Comparison of ENCODE assay signal across 8 mouse cellular contexts in genomic region chr15:79747998-79748397, GRCm38 (mm10). TPM values are rescaled to one million over a fixed set of nuclear protein-coding genes. Genes with fewer than 3 reads are reported as not detected.
DNase-seq lines count a peak whose midpoint lies in the region; ATAC-seq and TF ChIP-seq lines count a peak whose summit lies in the region.

No protein-coding gene starts in this region.

- 85% methylated on average over 11 of the region's 11 CpGs for WGBS in heart, adult 2 months
- WGBS in limb, embryonic 15.5 days = 66% methylated on average over 11 of the region's 11 CpGs

- H3K9me3 ChIP-seq in limb, embryonic 15.5 days = no peaks in the 10 kb centered on the region

- no peaks in the 10 kb centered on the region for H3K27me3 ChIP-seq in heart, adult 2 months (ENCODE audit: control insufficient read depth, insufficient read depth, low read length)
- H3K27me3 ChIP-seq in limb, embryonic 15.5 days = no peaks in the 10 kb centered on the region

- H3K4me1 ChIP-seq in heart, adult 2 months (ENCODE audit: control insufficient read depth, insufficient read depth, low read length) = no peaks in the 10 kb centered on the region
- peaks cover 17% of the 10 kb centered on the region for H3K4me1 ChIP-seq in limb, embryonic 15.5 days

- H3K27ac ChIP-seq in heart, adult 2 months = no peak overlapping the region
- no peak overlapping the region for H3K27ac ChIP-seq in limb, embryonic 15.5 days

- no peak overlapping the region for H3K4me2 ChIP-seq in limb, embryonic 15.5 days

- no peak for TF ChIP-seq POLR2A in heart, adult 2 months (IDR thresholded peaks at IDR 0.05; ENCODE audit: insufficient read depth, low read depth, low read length)
- TF ChIP-seq POLR2A in brain, embryonic 14.5 days (IDR thresholded peaks at IDR 0.05; ENCODE audit: borderline replicate concordance, extremely low read depth, insufficient read depth, insufficient read length, poor library complexity, severe bottlenecking) = no peak

- no peak for DNase-seq in heart, adult 2 months
- no peak for DNase-seq in heart, adult 18-20 months
- DNase-seq in 3T3-L1 (ENCODE audit: low read depth, low spot score) = peak; percentile 42
- peak; percentile 49 for DNase-seq in brain, embryonic 14.5 days (ENCODE audit: low read depth)
- peak; percentile 42 for DNase-seq in thymus, postnatal 0 days (ENCODE audit: low spot score)
- no peak for DNase-seq in urinary bladder, postnatal 36 days (ENCODE audit: low spot score in 2 of 2)
- DNase-seq in adrenal gland, postnatal 4 days (ENCODE audit: low spot score in 2 of 2) = no peak

- no peaks in the 10 kb centered on the region for H3K36me3 ChIP-seq in heart, adult 2 months (ENCODE audit: control insufficient read depth, insufficient read depth, low read length)
- H3K36me3 ChIP-seq in limb, embryonic 15.5 days = no peaks in the 10 kb centered on the region

- no peaks in the 10 kb centered on the region for H3K79me2 ChIP-seq in heart, adult 2 months (replicated peaks; ENCODE audit: control insufficient read depth, insufficient read depth, low read length)

- 0 out of 2 replicates have a peak, but pooled peaks have one; percentile 41 for ATAC-seq in limb, embryonic 15.5 days (ENCODE audit: insufficient number of reproducible peaks, low FRiP score, low TSS enrichment, low read depth)

- TF ChIP-seq EP300 in heart, adult 2 months (IDR thresholded peaks at IDR 0.05; ENCODE audit: insufficient read depth, low read depth, low read length) = no peak

- peak; percentile 64 for TF ChIP-seq CTCF in heart, adult 2 months (IDR thresholded peaks at IDR 0.05)
- peak; percentile 62; the same call in 1 of the 2 replicates for TF ChIP-seq CTCF in brain, embryonic 14.5 days (IDR thresholded peaks at IDR 0.05; ENCODE audit: borderline replicate concordance, extremely low read depth, insufficient read depth, insufficient read length)

- no peak overlapping the region for H3K9ac ChIP-seq in heart, adult 2 months (ENCODE audit: low read depth, low read length)
- H3K9ac ChIP-seq in limb, embryonic 15.5 days = no peak overlapping the region

- intact Hi-C loops in heart, adult 2 months (cut with DNase I) = loop anchor here (10.0 kb wide), 1 partner anchor 327 kb away; no protein-coding TSS in a partner anchor

- H3K4me3 ChIP-seq in heart, adult 2 months = no peak overlapping the region
- no peak overlapping the region for H3K4me3 ChIP-seq in limb, embryonic 15.5 days

RNA-seq across cellular contexts. Expression of gene Sun2, which starts 5.7 kb away (rescaled TPM):
- 10 to 100 TPM; 83.3 to 96.7 TPM for total RNA-seq in heart, adult 2 months (2021)
- polyA plus RNA-seq in heart, adult 2 months (2012; rRNA removed) = 57.9 and 69.2 TPM in 2 replicates
- total RNA-seq in heart, adult 18-20 months (2021) = 10 to 100 TPM; 79.1 to 89.1 TPM
- 46.5 and 47.9 TPM in 2 replicates for polyA plus RNA-seq in brain, embryonic 14.5 days (2012; rRNA removed)
- polyA plus RNA-seq in limb, embryonic 15.5 days (2015; fragmentation: Nextera tagmentation; extraction: Ambion mirVana) = 5.4 and 6.0 TPM in 2 replicates
- polyA plus RNA-seq in thymus, postnatal 0 days (2015; fragmentation: Nextera tagmentation; extraction: Ambion mirVana) = 12.4 and 18.4 TPM in 2 replicates
- 10 to 100 TPM; 53.3 to 56.7 TPM for total RNA-seq in adrenal gland, postnatal 4 days (2021)

RNA-seq across cellular contexts. Expression of gene Dnal4, which starts 29.7 kb away (rescaled TPM):
- total RNA-seq in heart, adult 2 months (2021) = 10 to 100 TPM; 19.3 to 21.7 TPM
- polyA plus RNA-seq in heart, adult 2 months (2012; rRNA removed) = 43.0 and 46.8 TPM in 2 replicates
- total RNA-seq in heart, adult 18-20 months (2021) = 10 to 100 TPM; 16.9 to 22.0 TPM
- polyA plus RNA-seq in brain, embryonic 14.5 days (2012; rRNA removed) = 77.6 and 110 TPM in 2 replicates
- polyA plus RNA-seq in limb, embryonic 15.5 days (2015; fragmentation: Nextera tagmentation; extraction: Ambion mirVana) = 67.1 and 70.2 TPM in 2 replicates
- polyA plus RNA-seq in thymus, postnatal 0 days (2015; fragmentation: Nextera tagmentation; extraction: Ambion mirVana) = 39.6 and 42.7 TPM in 2 replicates
- total RNA-seq in adrenal gland, postnatal 4 days (2021) = 10 to 100 TPM; 25.3 to 25.6 TPM

RNA-seq across cellular contexts. Expression of gene Nptxr, which starts 56.6 kb away (rescaled TPM):
- total RNA-seq in heart, adult 2 months (2021) = 1 to 10 TPM; 1.5 to 1.7 TPM
- polyA plus RNA-seq in heart, adult 2 months (2012; rRNA removed) = 1.3 and 1.6 TPM in 2 replicates
- 1 to 10 TPM; 1.4 to 1.5 TPM for total RNA-seq in heart, adult 18-20 months (2021)
- polyA plus RNA-seq in brain, embryonic 14.5 days (2012; rRNA removed) = 20.7 and 53.6 TPM in 2 replicates
- polyA plus RNA-seq in limb, embryonic 15.5 days (2015; fragmentation: Nextera tagmentation; extraction: Ambion mirVana) = 5.4 and 6.5 TPM in 2 replicates
- 2.0 and 2.3 TPM in 2 replicates for polyA plus RNA-seq in thymus, postnatal 0 days (2015; fragmentation: Nextera tagmentation; extraction: Ambion mirVana)
- total RNA-seq in adrenal gland, postnatal 4 days (2021) = 10 to 100 TPM; 17.2 to 17.3 TPM

RNA-seq across cellular contexts. Expression of gene Gtpbp1, which starts 57.4 kb away (rescaled TPM):
- total RNA-seq in heart, adult 2 months (2021) = 10 to 100 TPM; 26.9 to 30.1 TPM
- polyA plus RNA-seq in heart, adult 2 months (2012; rRNA removed) = 27.0 and 30.5 TPM in 2 replicates
- 10 to 100 TPM; 26.0 to 28.8 TPM for total RNA-seq in heart, adult 18-20 months (2021)
- polyA plus RNA-seq in brain, embryonic 14.5 days (2012; rRNA removed) = 41.2 and 61.0 TPM in 2 replicates
- polyA plus RNA-seq in limb, embryonic 15.5 days (2015; fragmentation: Nextera tagmentation; extraction: Ambion mirVana) = 35.0 and 36.0 TPM in 2 replicates
- polyA plus RNA-seq in thymus, postnatal 0 days (2015; fragmentation: Nextera tagmentation; extraction: Ambion mirVana) = 38.7 and 41.3 TPM in 2 replicates
- total RNA-seq in adrenal gland, postnatal 4 days (2021) = 10 to 100 TPM; 32.4 to 37.0 TPM

Comparison
In these comparisons a context has a peak if more than half of its experiments do, and no peak if none do; other contexts are left out.
1. DNase-seq: peak in 3T3-L1 (single experiment), brain, embryonic 14.5 days (single experiment) and thymus, postnatal 0 days (single experiment); none in heart, adult 2 months (0 of 2), heart, adult 18-20 months (0 of 2), urinary bladder, postnatal 36 days (0 of 2) and adrenal gland, postnatal 4 days (0 of 2).